Mouse (Mus musculus): ENCODE results near the gene Evi2a. TPM values are rescaled to one million over a fixed set of nuclear protein-coding genes. Genes with fewer than 3 reads are reported as not detected.

The Evi2a gene
- polyA plus RNA-seq, 2 experiments from 2014 or later = 43.8 to 53.2 TPM

- ATAC-seq = peak; percentile 36
Measured at GRCm38 (mm10) chr11:79523560-79524309, 6.7 kb downstream of the Evi2a start, which contains the start of gene Evi2b. Gene Evi2b, minus strand, starts transcription at chr11:79523762.

- no peak for ATAC-seq
Measured at GRCm38 (mm10) chr11:79522944-79523343, 7.5 kb downstream of the Evi2a start.

GRCm38 (mm10) chr11:79521930-79522329 lies 8.5 kb downstream of the Evi2a start:
- no peak for ATAC-seq

- ATAC-seq = no peak
Measured at GRCm38 (mm10) chr11:79520772-79521171, 9.6 kb downstream of the Evi2a start.

GRCm38 (mm10) chr11:79519878-79520291 lies 10.5 kb downstream of the Evi2a start:
- peak; percentile 87 for ATAC-seq

- ATAC-seq = no peak
Measured at GRCm38 (mm10) chr11:79519299-79519698, 11.1 kb downstream of the Evi2a start.

- ATAC-seq = no peak
Measured at GRCm38 (mm10) chr11:79515798-79516197, 14.6 kb downstream of the Evi2a start.

GRCm38 (mm10) chr11:79515331-79515730 lies 15.1 kb downstream of the Evi2a start:
- no peak for ATAC-seq

- no peak for ATAC-seq
Measured at GRCm38 (mm10) chr11:79511970-79512369, 18.4 kb downstream of the Evi2a start.

- no peak for ATAC-seq
Measured at GRCm38 (mm10) chr11:79504506-79504905, 25.9 kb downstream of the Evi2a start.

- ATAC-seq = no peak
Measured at GRCm38 (mm10) chr11:79503845-79504244, 26.6 kb downstream of the Evi2a start, which contains the start of gene Omg. Gene Omg, minus strand, starts transcription at chr11:79504084.

- no peak for ATAC-seq
Measured at GRCm38 (mm10) chr11:79502917-79503316, 27.5 kb downstream of the Evi2a start.

GRCm38 (mm10) chr11:79494976-79495800 lies 35.2 kb downstream of the Evi2a start:
- ATAC-seq = no peak

- ATAC-seq = no peak
Measured at GRCm38 (mm10) chr11:79484721-79485120, 45.7 kb downstream of the Evi2a start.

GRCm38 (mm10) chr11:79483876-79484528 lies 46.4 kb downstream of the Evi2a start:
- ATAC-seq = no peak

GRCm38 (mm10) chr11:79483392-79483791 lies 47.0 kb downstream of the Evi2a start:
- no peak for ATAC-seq

Other genes starting within 250 kb of the Evi2a start
- not detected for gene Gm9964, start 233.7 kb downstream of the Evi2a start, polyA plus RNA-seq (2017; shearing (Covaris generic))
- gene Nf1, start 190.9 kb downstream of the Evi2a start, polyA plus RNA-seq (2017; shearing (Covaris generic)) = 1 to 10 TPM; 1.6 to 2.5 TPM
- not detected for gene Omg, start 26.5 kb downstream of the Evi2a start, polyA plus RNA-seq (2017; shearing (Covaris generic))
- 10 to 100 TPM; 70.5 to 70.9 TPM for gene Evi2b, start 6.8 kb downstream of the Evi2a start, polyA plus RNA-seq (2017; shearing (Covaris generic))
- gene Evi2, start within 50 bp of the Evi2a start, polyA plus RNA-seq (2017; shearing (Covaris generic)) = 1 to 10 TPM; 5.2 to 6.9 TPM
- gene Rab11fip4, start 60.6 kb upstream of the Evi2a start, polyA plus RNA-seq (2017; shearing (Covaris generic)) = 10 to 100 TPM in 1 of 2 experiments, 1 to 10 TPM in 1; 8.3 to 13.0 TPM

All from CD4-positive, CD25-positive, alpha-beta regulatory T cell, adult 4 months (primary cell).